Mouse (Mus musculus) limb, embryonic 14.5 days (tissue): Measurements from ENCODE around the gene Fam111a. TPM values are rescaled to one million over a fixed set of nuclear protein-coding genes. Genes with fewer than 3 reads are reported as not detected.

ENCODE experiments used
- ATAC-seq: fragments of 200-750 bp; cut with Nextera tagmentation; 2 replicates; pipeline ENCODE4 v1.8.0; 2017; ENCODE audit warnings: low read depth, moderate number of reproducible peaks, moderate TSS enrichment; ENCODE audit not compliant: low FRiP score
- DNase-seq: peaks from one replicate; pipeline ENCODE4 v3.0.0-alpha.2; 2015; ENCODE audit warnings: low spot score
- H3K27ac ChIP-seq: fragments of 300-500 bp; sonication (generic); replicated peaks from 2 replicates; pipeline ENCODE4 v1.5.1; 2014; ENCODE audit warnings: low read depth, mild to moderate bottlenecking, low read length, moderate library complexity, mixed read lengths
- H3K27me3 ChIP-seq: fragments of 300-500 bp; sonication (generic); 2 replicates; pipeline ENCODE4 v1.6.1; 2014; ENCODE audit warnings: low read length, mixed read lengths; ENCODE audit not compliant: control insufficient read depth, insufficient read depth
- H3K36me3 ChIP-seq: fragments of 300-500 bp; sonication (generic); 2 replicates; pipeline ENCODE4 v1.6.1; 2014; ENCODE audit warnings: mild to moderate bottlenecking, low read length, moderate library complexity, mixed read lengths; ENCODE audit not compliant: control insufficient read depth, insufficient read depth
- H3K4me1 ChIP-seq: fragments of 300-500 bp; sonication (generic); 2 replicates; pipeline ENCODE4 v1.6.1; 2014; ENCODE audit warnings: antibody characterized with exemption, low read length, mixed read lengths; ENCODE audit not compliant: control insufficient read depth, insufficient read depth
- H3K4me2 ChIP-seq: fragments of 300-500 bp; sonication (generic); replicated peaks from 2 replicates; pipeline ENCODE4 v1.6.1; 2014; ENCODE audit warnings: low read depth, mild to moderate bottlenecking, low read length, moderate library complexity; ENCODE audit not compliant: severe bottlenecking
- H3K4me3 ChIP-seq: fragments of 300-500 bp; sonication (generic); replicated peaks from 2 replicates; pipeline ENCODE4 v1.5.1; 2014; ENCODE audit warnings: low read length
- H3K9ac ChIP-seq: fragments of 300-500 bp; sonication (generic); 2 replicates; pipeline ENCODE4 v1.6.1; 2014; ENCODE audit warnings: mild to moderate bottlenecking, low read depth, low read length, moderate library complexity; ENCODE audit not compliant: severe bottlenecking
- H3K9me3 ChIP-seq: fragments of 300-500 bp; sonication (generic); 2 replicates; pipeline ENCODE4 v1.6.1; 2016; ENCODE audit warnings: low read length; ENCODE audit not compliant: control insufficient read depth
- POLR2A ChIP-seq: fragments of 200-500 bp; IDR thresholded peaks from 2 replicates; pipeline ENCODE4 v1.8.0; 2012; ENCODE audit warnings: inconsistent platforms, mild to moderate bottlenecking, moderate library complexity, borderline replicate concordance; ENCODE audit not compliant: insufficient read depth, insufficient read length; ENCODE audit errors: extremely low read depth
- WGBS: fragments of 180-500 bp; shearing (Covaris S2); extraction: QIAGEN DNeasy Blood & Tissue Kit; methylation state at CpG from one replicate; pipeline ENCODE4 v1.1.7; 2014; 5-methylcytosine and 5-hydroxymethylcytosine counted together
- polyA plus RNA-seq, 2 experiments: library from polyadenylated mRNA; depleted of rRNA in 1 of 2; stranded (reverse) in 1 of 2; unstranded in 1 of 2; fragments of >200 nt; fragmentation: Nextera tagmentation in 1 of 2; extraction: Ambion mirVana in 1 of 2; gene quantifications; 2 replicates each; pipeline versions ENCODE4 v1.2.1 to v1.2.3; 2012 to 2014

Gene Fam111a
- polyA plus RNA-seq, 2 experiments = 17.1 to 25.1 TPM

DNA sequence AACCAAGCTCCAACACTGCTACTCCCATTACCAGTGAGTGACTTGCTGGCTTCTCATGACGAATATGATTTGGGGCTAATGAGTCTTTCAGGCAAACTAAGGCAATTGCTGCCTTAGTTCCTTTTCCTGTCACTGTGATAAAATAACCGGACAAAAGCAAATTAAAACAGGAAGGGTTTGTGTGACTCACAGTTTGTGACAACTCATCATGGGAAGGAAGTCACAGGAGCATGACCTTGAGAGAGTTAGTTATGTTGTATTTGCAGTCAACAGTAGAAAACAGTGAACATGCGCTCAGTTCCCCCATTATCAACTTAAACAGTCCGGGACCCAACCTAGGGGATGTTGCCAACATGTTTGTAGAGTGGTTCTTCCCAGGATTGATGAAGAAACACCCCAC, 39.8 kb downstream of the Fam111a start:
- peaks cover 2% of the 10 kb centered on the region; the same call in 1 of the 2 replicates for H3K36me3 ChIP-seq
- TF ChIP-seq POLR2A = no peak
- H3K4me3 ChIP-seq = no peak overlapping the region
- H3K27me3 ChIP-seq = no peaks in the 10 kb centered on the region
- DNase-seq = no peak
- H3K9me3 ChIP-seq = no peaks in the 10 kb centered on the region
- WGBS = 63% methylated on average over 4 of the region's 4 CpGs
- no peak for ATAC-seq
- H3K4me2 ChIP-seq = no peak overlapping the region
- no peak overlapping the region for H3K27ac ChIP-seq
- H3K9ac ChIP-seq = no peak overlapping the region
- no peaks in the 10 kb centered on the region for H3K4me1 ChIP-seq

- TF ChIP-seq POLR2A = no peak
- 13% methylated on average over 1 of the region's 1 CpGs for WGBS
Measured at GRCm38 (mm10) chr19:12591908-12592307, 46.4 kb downstream of the Fam111a start.

GRCm38 (mm10) chr19:12595135-12595529, 49.6 kb downstream of the Fam111a start:
- peak overlapping the region; percentile 62 for H3K4me3 ChIP-seq
- WGBS = 39% methylated on average over 2 of the region's 2 CpGs
- TF ChIP-seq POLR2A = no peak

More at GRCm38 (mm10) chr19:12591908-12592307, 46.4 kb downstream of the Fam111a start:
- H3K4me2 ChIP-seq = no peak overlapping the region
- DNase-seq (peak; percentile 77), ATAC-seq (peak; percentile 58; the same call in 1 of the 2 replicates)
- no peak overlapping the region for H3K27ac ChIP-seq
- peaks cover under 1% of the 10 kb centered on the region; the same call in 1 of the 2 replicates for H3K36me3 ChIP-seq
- H3K27me3 ChIP-seq = peaks cover 3% of the 10 kb centered on the region; the same call in 1 of the 2 replicates
- H3K9me3 ChIP-seq = no peaks in the 10 kb centered on the region
- H3K4me1 ChIP-seq = no peaks in the 10 kb centered on the region
- H3K9ac ChIP-seq = no peak overlapping the region
- no peak overlapping the region for H3K4me3 ChIP-seq

DNA sequence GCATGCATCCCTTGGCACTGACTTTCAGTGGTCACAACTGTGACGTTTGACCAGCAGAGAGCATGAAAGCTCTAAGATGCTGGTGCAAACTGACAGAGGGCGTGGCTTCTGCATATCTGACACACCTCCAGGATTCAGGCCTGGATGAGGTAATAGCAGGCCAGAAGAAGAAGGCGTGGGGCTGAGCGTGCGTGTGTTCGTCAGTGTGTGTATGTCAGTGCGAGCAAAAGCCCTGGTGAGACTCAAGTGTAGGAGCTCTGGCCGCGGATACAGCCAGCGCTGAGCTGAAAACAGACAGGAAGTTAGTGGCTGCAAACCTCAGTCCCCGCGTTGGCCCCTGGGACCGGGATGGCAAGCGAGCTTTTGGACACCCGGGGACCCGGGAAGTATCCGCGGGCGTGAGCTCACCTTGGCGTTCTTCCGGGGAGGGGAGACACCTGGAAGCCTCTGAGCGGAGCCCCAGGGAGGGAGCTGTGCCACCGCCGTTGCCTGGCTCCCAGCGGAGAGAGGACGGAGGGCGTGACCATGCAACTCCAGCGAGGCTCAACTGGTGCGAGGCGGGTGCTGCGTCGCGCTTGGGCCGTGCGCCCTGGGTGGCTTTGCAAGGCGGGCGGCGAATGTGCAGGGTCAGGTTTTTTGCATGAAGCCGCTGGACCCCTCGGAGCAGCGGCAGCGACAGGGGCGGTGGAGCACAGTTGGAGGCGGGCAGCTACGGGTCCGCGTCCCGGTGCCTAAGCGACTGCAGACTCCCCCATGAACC, 50.2 kb downstream of the Fam111a start:
- ATAC-seq (peak; percentile 90), DNase-seq (peak; percentile 82)
- H3K4me2 ChIP-seq = peak overlapping the region; percentile 99
- H3K4me1 ChIP-seq = no peaks in the 10 kb centered on the region
- H3K4me3 ChIP-seq = peak overlapping the region; percentile 62
- peak overlapping the region; percentile 64 for H3K9ac ChIP-seq
- H3K9me3 ChIP-seq = no peaks in the 10 kb centered on the region
- no peak overlapping the region for H3K27ac ChIP-seq
- no peak for TF ChIP-seq POLR2A
- H3K27me3 ChIP-seq = peaks cover 6% of the 10 kb centered on the region; the same call in 1 of the 2 replicates
- under 1% methylated on average over 39 of the region's 49 CpGs for WGBS
- H3K36me3 ChIP-seq = no peaks in the 10 kb centered on the region

More at GRCm38 (mm10) chr19:12595135-12595529, 49.6 kb downstream of the Fam111a start:
- Histone ChIP-seq H3K27me3 (peaks cover 6% of the 10 kb centered on the region; the same call in 1 of the 2 replicates), H3K4me2 (peak overlapping the region; percentile 99), H3K36me3 (no peaks in the 10 kb centered on the region), H3K9ac (peak overlapping the region; percentile 64; the same call in 1 of the 2 replicates), H3K27ac (no peak overlapping the region), H3K4me1 (no peaks in the 10 kb centered on the region), H3K9me3 (no peaks in the 10 kb centered on the region)
- DNase-seq = no peak
- no peak for ATAC-seq

- Histone ChIP-seq H3K4me1 (no peaks in the 10 kb centered on the region), H3K27me3 (peaks cover 6% of the 10 kb centered on the region; the same call in 1 of the 2 replicates), H3K9me3 (no peaks in the 10 kb centered on the region), H3K4me2 (peak overlapping the region; percentile 99), H3K4me3 (peak overlapping the region; percentile 62), H3K27ac (no peak overlapping the region), H3K9ac (peak overlapping the region; percentile 64), H3K36me3 (no peaks in the 10 kb centered on the region)
- 15% methylated on average over 23 of the region's 23 CpGs for WGBS
- TF ChIP-seq POLR2A = no peak
- ATAC-seq (peak; percentile 45), DNase-seq (no peak)
Measured at GRCm38 (mm10) chr19:12596290-12597072, 50.9 kb downstream of the Fam111a start.
